Mouse (Mus musculus): ENCODE measurements around the gene Tbc1d10a.

DNA sequence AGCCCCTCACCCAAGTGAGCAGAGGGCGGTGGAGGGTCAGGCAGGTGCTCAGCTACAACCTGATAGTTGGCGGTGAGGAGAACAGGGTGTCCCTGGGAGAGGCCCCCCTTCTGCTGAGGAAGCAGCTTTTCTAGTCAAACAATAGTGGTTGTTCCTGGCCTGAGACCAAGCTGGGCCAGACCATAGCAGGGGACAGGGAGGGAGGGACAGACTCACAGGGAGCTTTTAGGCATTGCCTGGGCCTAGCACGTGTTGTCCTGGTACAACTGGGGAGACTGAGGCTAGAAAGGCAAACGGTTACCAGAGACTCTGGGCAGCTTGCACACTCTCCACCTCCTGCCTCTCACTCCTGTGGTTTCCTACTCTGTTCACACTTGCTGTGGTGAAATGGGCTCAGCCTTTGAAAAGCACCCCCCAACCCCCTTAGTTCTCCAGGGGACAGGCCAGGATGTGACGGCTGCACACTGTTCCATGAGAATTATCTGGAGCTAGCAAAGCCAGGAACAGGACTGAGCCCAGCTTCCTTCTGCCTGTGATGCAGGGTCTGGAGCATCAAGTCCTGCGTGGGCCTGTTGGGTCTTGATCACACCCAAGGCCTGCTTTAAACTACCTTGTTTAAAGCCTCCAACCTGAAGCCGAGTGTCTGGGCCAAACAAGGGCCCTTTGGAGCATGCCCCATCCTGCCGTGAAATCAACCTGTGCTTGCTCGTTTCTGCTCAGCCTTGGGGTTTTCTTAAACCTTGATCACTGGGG, 29.8 kb downstream of the Tbc1d10a start:
- TF ChIP-seq GATA1 (IDR thresholded peaks at IDR 0.05; ENCODE audit: borderline replicate concordance, low read length) (no peak), FLI1 (IDR thresholded peaks at IDR 0.05; ENCODE audit: low read length) (no peak)

All from megakaryocyte, embryonic 14.5 days (primary cell).